Mouse (Mus musculus) hindbrain, embryonic 11.5 days (tissue): ENCODE measurements around the gene Timmdc1. TPM values are rescaled to one million over a fixed set of nuclear protein-coding genes. Genes with fewer than 3 reads are reported as not detected.

ENCODE experiments used
- ATAC-seq: fragments of 200-750 bp; cut with Nextera tagmentation; 2 replicates; pipeline ENCODE4 v1.8.0; 2017; ENCODE audit warnings: mild to moderate bottlenecking, moderate TSS enrichment, moderate library complexity; ENCODE audit not compliant: low FRiP score
- DNase-seq: peaks from one replicate; pipeline ENCODE4 v3.0.0-alpha.2; 2015; ENCODE audit warnings: low spot score
- H3K27ac ChIP-seq: fragments of 300-500 bp; sonication (generic); 2 replicates; pipeline ENCODE4 v1.5.1; 2014; ENCODE audit warnings: mild to moderate bottlenecking, low read depth, low read length
- H3K27me3 ChIP-seq: fragments of 300-500 bp; sonication (generic); 2 replicates; pipeline ENCODE4 v1.6.1; 2014; ENCODE audit warnings: mild to moderate bottlenecking, low read length, moderate library complexity, mixed read lengths; ENCODE audit not compliant: control insufficient read depth, insufficient read depth
- H3K36me3 ChIP-seq: fragments of 300-500 bp; sonication (generic); 2 replicates; pipeline ENCODE4 v1.6.1; 2014; ENCODE audit warnings: mild to moderate bottlenecking, low read length, moderate library complexity, mixed read lengths; ENCODE audit not compliant: control insufficient read depth, insufficient read depth
- H3K4me1 ChIP-seq: fragments of 300-500 bp; sonication (generic); replicated peaks from 2 replicates; pipeline ENCODE4 v1.6.1; 2014; ENCODE audit warnings: low read length, mixed read lengths; ENCODE audit not compliant: control insufficient read depth, insufficient read depth
- H3K4me2 ChIP-seq: fragments of 300-500 bp; sonication (generic); replicated peaks from 2 replicates; pipeline ENCODE4 v1.6.1; 2014; ENCODE audit warnings: mild to moderate bottlenecking, low read depth, low read length
- H3K4me3 ChIP-seq: fragments of 300-500 bp; sonication (generic); 2 replicates; pipeline ENCODE4 v1.5.1; 2014; ENCODE audit warnings: low read depth, low read length
- H3K9ac ChIP-seq: fragments of 300-500 bp; sonication (generic); 2 replicates; pipeline ENCODE4 v1.6.1; 2014; ENCODE audit warnings: low read depth, low read length
- H3K9me3 ChIP-seq: fragments of 300-500 bp; sonication (generic); 2 replicates; pipeline ENCODE4 v1.6.1; 2016; ENCODE audit warnings: low read length; ENCODE audit not compliant: control insufficient read depth
- WGBS: fragments of 180-500 bp; shearing (Covaris S2); extraction: QIAGEN DNeasy Blood & Tissue Kit; methylation state at CpG from one replicate; pipeline ENCODE4 v1.1.7; 2014; 5-methylcytosine and 5-hydroxymethylcytosine counted together
- polyA plus RNA-seq: library from polyadenylated mRNA; unstranded; fragments of >200 nt; fragmentation: Nextera tagmentation; extraction: Ambion mirVana; gene quantifications from 2 replicates; pipeline ENCODE4 v1.2.1, GENCODE M21; 2014

Gene Timmdc1
- polyA plus RNA-seq, 1 experiment from 2014 or later, result 35.6 TPM

GRCm38 (mm10) chr16:38461749-38462148 lies 60.7 kb downstream of the Timmdc1 start:
- H3K4me2 ChIP-seq, result no peak overlapping the region
- H3K27ac ChIP-seq, result no peak overlapping the region
- H3K27me3 ChIP-seq, result no peaks in the 10 kb centered on the region
- no peaks in the 10 kb centered on the region for H3K36me3 ChIP-seq
- DNase-seq (no peak), ATAC-seq (no peak)
- no peak overlapping the region for H3K4me3 ChIP-seq
- H3K4me1 ChIP-seq, result no peaks in the 10 kb centered on the region
- no peak overlapping the region for H3K9ac ChIP-seq
- 86% methylated on average over 8 of the region's 8 CpGs for WGBS
- H3K9me3 ChIP-seq, result no peaks in the 10 kb centered on the region

GRCm38 (mm10) chr16:38459990-38460389 lies 62.5 kb downstream of the Timmdc1 start:
- H3K36me3 ChIP-seq, result no peaks in the 10 kb centered on the region
- no peaks in the 10 kb centered on the region for H3K4me1 ChIP-seq
- 92% methylated on average over 4 of the region's 4 CpGs for WGBS
- H3K4me2 ChIP-seq, result no peak overlapping the region
- no peak overlapping the region for H3K4me3 ChIP-seq
- H3K27ac ChIP-seq, result no peak overlapping the region
- no peak overlapping the region for H3K9ac ChIP-seq
- ATAC-seq (no peak), DNase-seq (no peak)
- no peaks in the 10 kb centered on the region for H3K9me3 ChIP-seq
- H3K27me3 ChIP-seq, result no peaks in the 10 kb centered on the region

GRCm38 (mm10) chr16:38458600-38459280 lies 63.7 kb downstream of the Timmdc1 start:
- no peaks in the 10 kb centered on the region for H3K36me3 ChIP-seq
- 70% methylated on average over 6 of the region's 6 CpGs for WGBS
- H3K9me3 ChIP-seq, result no peaks in the 10 kb centered on the region
- ATAC-seq (no peak), DNase-seq (no peak)
- no peak overlapping the region for H3K9ac ChIP-seq
- H3K4me2 ChIP-seq, result no peak overlapping the region
- H3K27ac ChIP-seq, result no peak overlapping the region
- no peak overlapping the region for H3K4me3 ChIP-seq
- H3K27me3 ChIP-seq, result no peaks in the 10 kb centered on the region
- no peaks in the 10 kb centered on the region for H3K4me1 ChIP-seq

GRCm38 (mm10) chr16:38456812-38457567 lies 65.5 kb downstream of the Timmdc1 start:
- Histone ChIP-seq H3K9ac (no peak overlapping the region), H3K9me3 (no peaks in the 10 kb centered on the region), H3K4me2 (no peak overlapping the region), H3K4me1 (no peaks in the 10 kb centered on the region), H3K27me3 (no peaks in the 10 kb centered on the region), H3K27ac (no peak overlapping the region), H3K4me3 (no peak overlapping the region), H3K36me3 (no peaks in the 10 kb centered on the region)
- DNase-seq, result no peak
- WGBS, result 63% methylated on average over 11 of the region's 11 CpGs
- no peak for ATAC-seq

DNA sequence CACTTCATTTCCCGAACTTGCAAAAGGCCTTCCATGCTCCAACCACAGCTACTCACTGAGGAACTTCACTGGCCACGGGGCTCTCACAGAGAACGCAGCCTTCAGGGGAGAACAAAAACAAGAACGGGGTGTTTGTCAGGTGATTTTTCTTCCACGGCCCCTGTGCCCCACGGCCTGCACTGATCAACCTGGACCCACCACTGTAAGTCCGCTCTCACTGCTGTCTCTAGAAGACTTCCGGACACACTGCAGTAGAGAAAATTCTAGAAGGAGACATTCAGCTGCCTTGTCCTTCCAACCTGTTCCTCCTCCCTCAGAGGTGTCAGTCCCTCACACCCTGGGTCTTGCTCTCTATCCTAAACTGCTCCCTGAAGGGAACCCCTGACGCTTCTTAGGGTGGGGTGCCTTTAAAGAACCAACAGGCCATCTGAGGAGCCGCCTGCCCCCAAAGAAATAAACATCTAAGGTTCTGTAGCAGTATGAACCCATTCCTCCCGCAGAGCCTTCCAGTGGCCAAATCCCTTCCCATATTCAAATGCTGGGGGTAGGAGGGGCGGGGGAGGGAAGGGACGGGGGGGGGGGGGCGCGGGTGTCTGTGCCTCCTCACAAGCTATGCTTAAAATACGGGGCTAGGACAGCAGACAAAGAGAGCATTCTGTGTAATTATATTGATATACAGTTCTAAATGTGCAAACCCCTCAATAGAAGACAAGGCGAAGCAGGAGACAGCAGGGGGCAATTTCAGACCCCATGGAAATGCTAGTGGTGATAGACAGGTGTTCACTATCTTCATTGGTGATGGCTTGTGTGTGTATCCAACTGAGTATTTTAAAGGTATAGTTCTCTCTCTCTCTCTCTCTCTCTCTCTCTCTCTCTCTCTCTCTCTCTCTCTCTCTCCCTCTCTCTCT lies 66.7 kb downstream of the Timmdc1 start, which contains the start of gene Cd80:
Gene Cd80 (plus strand): TSS at position 51 of the 908 bp plus-strand sequence.
- Histone ChIP-seq H3K36me3 (no peaks in the 10 kb centered on the region), H3K4me1 (no peaks in the 10 kb centered on the region; the same call in 1 of the 2 replicates), H3K4me3 (no peak within 1 kb of the TSS), H3K9me3 (no peaks in the 10 kb centered on the region), H3K4me2 (no peak within 1 kb of the TSS), H3K9ac (no peak within 1 kb of the TSS), H3K27ac (no peak within 1 kb of the TSS), H3K27me3 (no peaks in the 10 kb centered on the region)
- ATAC-seq, result no peak
- 71% methylated on average over 17 of the region's 17 CpGs for WGBS
- no peak for DNase-seq

DNA sequence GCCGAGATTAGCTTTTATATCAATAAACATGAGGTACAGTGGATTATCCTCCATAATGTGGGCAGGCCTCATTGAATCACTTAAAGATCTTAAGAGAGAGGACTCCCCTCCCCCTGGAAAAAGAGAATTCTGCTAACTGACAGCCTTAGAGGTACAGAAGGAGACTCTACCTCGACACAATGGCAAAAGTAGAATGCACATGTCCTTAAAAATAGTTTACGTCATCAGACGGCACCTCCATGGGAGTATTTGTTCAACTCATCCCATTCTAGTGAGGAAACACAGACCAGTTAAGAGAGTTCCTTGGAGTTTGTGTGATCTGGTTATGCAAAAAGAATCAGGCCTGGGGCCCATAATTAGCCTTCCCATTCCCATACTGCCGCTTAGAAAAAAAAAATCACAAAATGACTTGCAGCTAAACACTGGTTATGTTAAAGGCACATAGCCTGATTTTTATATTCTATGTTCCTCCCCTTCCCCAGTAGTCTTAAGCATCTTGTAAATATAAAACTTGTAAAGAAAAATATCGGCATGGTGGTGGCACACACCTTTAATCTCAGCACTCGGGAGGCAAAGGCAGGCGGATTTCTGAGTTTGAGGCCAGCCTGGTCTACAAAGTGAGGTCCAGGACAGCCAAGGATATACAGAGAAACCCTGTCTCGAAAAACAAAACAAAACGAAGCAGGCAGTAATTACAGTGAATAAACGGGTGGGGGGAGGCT lies 67.8 kb downstream of the Timmdc1 start:
- Histone ChIP-seq H3K9me3 (no peaks in the 10 kb centered on the region), H3K4me2 (no peak overlapping the region), H3K4me3 (no peak overlapping the region), H3K36me3 (no peaks in the 10 kb centered on the region), H3K9ac (no peak overlapping the region), H3K27ac (no peak overlapping the region), H3K4me1 (no peaks in the 10 kb centered on the region; the same call in 1 of the 2 replicates), H3K27me3 (no peaks in the 10 kb centered on the region)
- ATAC-seq, result no peak
- WGBS, result 85% methylated on average over 11 of the region's 11 CpGs
- DNase-seq, result no peak

- no peak for ATAC-seq
- Histone ChIP-seq H3K9me3 (no peaks in the 10 kb centered on the region), H3K4me3 (no peak overlapping the region), H3K4me1 (no peaks in the 10 kb centered on the region; the same call in 1 of the 2 replicates), H3K27ac (no peak overlapping the region), H3K4me2 (no peak overlapping the region), H3K9ac (no peak overlapping the region), H3K36me3 (no peaks in the 10 kb centered on the region), H3K27me3 (no peaks in the 10 kb centered on the region)
- no peak for DNase-seq
- WGBS, result 92% methylated on average over 4 of the region's 4 CpGs
These were observed 68.5 kb downstream of the Timmdc1 start for GRCm38 (mm10) chr16:38453952-38454351.

- H3K27me3 ChIP-seq, result no peaks in the 10 kb centered on the region
- ATAC-seq (no peak), DNase-seq (no peak)
- WGBS, result 26% methylated on average over 3 of the region's 3 CpGs
- H3K4me1 ChIP-seq, result no peaks in the 10 kb centered on the region; the same call in 1 of the 2 replicates
- no peaks in the 10 kb centered on the region for H3K9me3 ChIP-seq
- H3K9ac ChIP-seq, result peak overlapping the region; percentile 95
- no peak overlapping the region for H3K27ac ChIP-seq
- H3K4me2 ChIP-seq, result peak overlapping the region; percentile 76
- peak overlapping the region; percentile 76 for H3K4me3 ChIP-seq
- no peaks in the 10 kb centered on the region for H3K36me3 ChIP-seq
These were observed 69.3 kb downstream of the Timmdc1 start for GRCm38 (mm10) chr16:38453203-38453553.
